Mouse (Mus musculus) G1E (cell line): ENCODE data around the gene Fbxo3. TPM values are rescaled to one million over a fixed set of nuclear protein-coding genes. Genes with fewer than 3 reads are reported as not detected.
"Not testable (repeated sequence)": the region's sequence is repeated elsewhere in the genome, so short reads cannot be mapped to it uniquely, and the experiment has no call there.

Source experiments
- ATAC-seq: 2 replicates; pipeline ENCODE4 v1.8.0; 2016; ENCODE audit warnings: mild to moderate bottlenecking; ENCODE audit not compliant: insufficient number of reproducible peaks, poor library complexity, low FRiP score, severe bottlenecking; ENCODE audit errors: extremely low read depth
- DNase-seq: peaks from one replicate; pipeline ENCODE4 v3.0.0; 2012; ENCODE audit warnings: low spot score
- H3K27me3 ChIP-seq: 2 replicates; pipeline ENCODE4 v1.6.1; 2012; ENCODE audit warnings: mild to moderate bottlenecking, low read length, inconsistent platforms; ENCODE audit not compliant: insufficient read depth
- H3K36me3 ChIP-seq: replicated peaks from 2 replicates; pipeline ENCODE3; 2012; ENCODE audit warnings: mild to moderate bottlenecking, inconsistent platforms
- H3K4me1 ChIP-seq: 2 replicates; pipeline ENCODE4 v1.6.1; 2012; ENCODE audit warnings: low read depth, low read length, inconsistent platforms, mixed read lengths; ENCODE audit not compliant: insufficient read depth
- H3K4me3 ChIP-seq: 2 replicates; pipeline ENCODE4 v1.5.1; 2012; ENCODE audit warnings: low read depth, mild to moderate bottlenecking, inconsistent platforms, low read length, moderate library complexity, mixed read lengths
- H3K9me3 ChIP-seq: replicated peaks from 2 replicates; pipeline ENCODE4 v1.6.1; 2012; ENCODE audit warnings: inconsistent platforms
- CTCF ChIP-seq: IDR thresholded peaks from 2 replicates; pipeline ENCODE4 v1.5.1; 2012; ENCODE audit warnings: low read depth, low read length, inconsistent platforms, mixed read lengths
- GATA1 ChIP-seq: IDR thresholded peaks from 2 replicates; pipeline ENCODE4 v1.6.1; 2012; ENCODE audit warnings: borderline replicate concordance, low read length, inconsistent platforms, mixed read lengths
- GATA2 ChIP-seq: IDR thresholded peaks from 2 replicates; pipeline ENCODE4 v1.6.1; 2012; ENCODE audit warnings: low read depth, low read length, inconsistent platforms, borderline replicate concordance
- POLR2AphosphoS5 ChIP-seq: IDR thresholded peaks from 2 replicates; pipeline ENCODE4 v1.6.1; 2012; ENCODE audit warnings: low read depth, low read length, inconsistent platforms; ENCODE audit not compliant: insufficient replicate concordance
- TAL1 ChIP-seq: conservative IDR thresholded peaks from 2 replicates; pipeline ENCODE4 v1.6.1; 2012; ENCODE audit warnings: low read depth, low read length, inconsistent platforms, mixed read lengths
- polyA plus RNA-seq: library from polyadenylated mRNA; stranded (reverse); fragments of >175 nt; gene quantifications from 2 replicates; pipeline ENCODE4 v1.2.3, GENCODE M21; 2012
- total RNA-seq, 2 experiments: library from RNA; stranded (forward) in 1 of 2; stranded (reverse) in 1 of 2; fragments of 200-1000 nt in 1 of 2; fragments of >200 nt in 1 of 2; fragmentation: Nextera tagmentation in 1 of 2; gene quantifications; 2 replicates each; pipeline ENCODE4 v1.2.3; 2014 to 2017

Fbxo3 gene
- total and polyA plus RNA-seq, 3 experiments = 9.4 to 126 (median 76.4) TPM

DNA sequence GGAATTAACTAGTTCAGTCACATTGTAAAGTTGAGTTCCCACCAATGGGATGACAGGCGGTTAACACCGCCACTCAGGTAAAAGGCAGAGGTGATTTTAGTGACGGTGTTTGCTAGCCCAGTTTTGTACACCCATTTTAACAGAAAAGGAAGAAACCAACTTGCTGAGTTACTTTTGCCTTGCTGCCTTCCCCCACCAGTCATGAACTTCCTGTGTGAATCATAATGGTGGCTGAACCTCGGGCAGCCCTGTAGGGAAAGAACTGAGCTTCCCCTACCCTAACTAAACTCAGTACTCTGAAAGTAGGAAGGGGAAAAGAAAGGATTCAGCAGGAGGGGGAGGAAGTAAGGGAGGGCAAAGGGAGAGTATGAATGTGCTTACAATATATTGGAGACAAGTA is 82.5 kb downstream of the Fbxo3 start:
- ATAC-seq (no peak), DNase-seq (no peak)
- no peaks in the 10 kb centered on the region for H3K9me3 ChIP-seq
- H3K4me3 ChIP-seq = no peak overlapping the region
- peaks cover 15% of the 10 kb centered on the region for H3K4me1 ChIP-seq
- no peaks in the 10 kb centered on the region for H3K36me3 ChIP-seq
- TF ChIP-seq TAL1 (no peak), GATA2 (no peak), CTCF (no peak), GATA1 (no peak), POLR2AphosphoS5 (no peak)
- no peaks in the 10 kb centered on the region for H3K27me3 ChIP-seq

GRCm38 (mm10) chr2:104111170-104111797 is 83.8 kb downstream of the Fbxo3 start:
- DNase-seq, ATAC-seq, H3K27me3 ChIP-seq, H3K4me3 ChIP-seq, H3K9me3 ChIP-seq, H3K36me3 ChIP-seq: not testable (repeated sequence)
- peaks cover 15% of the 10 kb centered on the region for H3K4me1 ChIP-seq

Other genes with a start within 250 kb of the Fbxo3 start
- gene Caprin1, start 230.1 kb upstream of the Fbxo3 start, total RNA-seq (2014; fragmentation: Nextera tagmentation) = 570 and 643 TPM in 2 replicates
- 460 and 513 TPM in 2 replicates for gene Caprin1, start 230.1 kb upstream of the Fbxo3 start, total RNA-seq (2017)
- gene Caprin1, start 230.1 kb upstream of the Fbxo3 start, polyA plus RNA-seq = 203 and 210 TPM in 2 replicates
- gene Lmo2, start 69.7 kb upstream of the Fbxo3 start, total RNA-seq (2014; fragmentation: Nextera tagmentation) = 184 and 198 TPM in 2 replicates
- gene Lmo2, start 69.7 kb upstream of the Fbxo3 start, total RNA-seq (2017) = 119 and 124 TPM in 2 replicates
- gene Lmo2, start 69.7 kb upstream of the Fbxo3 start, polyA plus RNA-seq = 255 and 381 TPM in 2 replicates
- not detected in 2 replicates for gene 4931422A03Rik, start 640 bp downstream of the Fbxo3 start, total RNA-seq (2014; fragmentation: Nextera tagmentation)
- gene 4931422A03Rik, start 640 bp downstream of the Fbxo3 start, total RNA-seq (2017) = 0.12 and 0.38 TPM in 2 replicates
- gene 4931422A03Rik, start 640 bp downstream of the Fbxo3 start, polyA plus RNA-seq = not detected in 2 replicates
- not detected in 2 replicates for gene Gm10912, start 38.1 kb downstream of the Fbxo3 start, total RNA-seq (2014; fragmentation: Nextera tagmentation)
- gene Gm10912, start 38.1 kb downstream of the Fbxo3 start, total RNA-seq (2017) = 0.27 and 0.29 TPM in 2 replicates
- not detected in 2 replicates for gene Gm10912, start 38.1 kb downstream of the Fbxo3 start, polyA plus RNA-seq
- not detected in 2 replicates for gene Gm10799, start 40.8 kb downstream of the Fbxo3 start, total RNA-seq (2014; fragmentation: Nextera tagmentation)
- not detected in 2 replicates for gene Gm10799, start 40.8 kb downstream of the Fbxo3 start, total RNA-seq (2017)
- not detected in 2 replicates for gene Gm10799, start 40.8 kb downstream of the Fbxo3 start, polyA plus RNA-seq
- not detected in 2 replicates for gene Cd59b, start 42.1 kb downstream of the Fbxo3 start, total RNA-seq (2014; fragmentation: Nextera tagmentation)
- 0.87 TPM in 1 of 2 replicates, not detected in the other for gene Cd59b, start 42.1 kb downstream of the Fbxo3 start, total RNA-seq (2017)
- not detected in 2 replicates for gene Cd59b, start 42.1 kb downstream of the Fbxo3 start, polyA plus RNA-seq
- 4.4 and 4.9 TPM in 2 replicates for gene Cd59a, start 68.1 kb downstream of the Fbxo3 start, total RNA-seq (2014; fragmentation: Nextera tagmentation)
- 0.58 and 1.7 TPM in 2 replicates for gene Cd59a, start 68.1 kb downstream of the Fbxo3 start, total RNA-seq (2017)
- 0.07 and 0.10 TPM in 2 replicates for gene Cd59a, start 68.1 kb downstream of the Fbxo3 start, polyA plus RNA-seq
- not detected in 2 replicates for gene A930018P22Rik, start 95.0 kb downstream of the Fbxo3 start, total RNA-seq (2014; fragmentation: Nextera tagmentation)
- gene A930018P22Rik, start 95.0 kb downstream of the Fbxo3 start, total RNA-seq (2017) = not detected in 2 replicates
- not detected in 2 replicates for gene A930018P22Rik, start 95.0 kb downstream of the Fbxo3 start, polyA plus RNA-seq